Comparison of ENCODE assay signal across 11 mouse cellular contexts in the genomic region with DNA sequence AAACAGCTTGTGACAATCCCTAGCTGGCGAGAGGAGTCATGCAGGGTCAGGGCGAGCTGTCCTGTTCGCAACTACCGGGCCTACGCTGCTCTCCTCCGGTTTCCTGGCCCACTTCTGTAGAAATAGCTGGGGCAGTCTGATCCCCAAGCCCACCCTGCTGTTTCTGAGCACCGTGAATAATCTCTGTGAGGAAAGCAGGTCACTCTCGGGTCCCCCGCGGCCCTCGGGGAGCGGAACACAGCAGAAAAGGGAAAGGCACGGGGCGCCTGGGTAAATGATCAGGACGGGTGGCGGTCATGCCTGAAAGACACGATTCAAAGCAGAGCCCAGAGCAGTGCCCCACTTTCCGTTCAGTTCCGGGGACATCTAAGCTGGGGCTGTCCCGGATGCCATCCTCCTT.
DNase-seq lines count a peak whose midpoint lies in the region; ATAC-seq and TF ChIP-seq lines count a peak whose summit lies in the region.
"Had no signal": no experiment of that assay in that cellular context is flagged by ENCODE, and none has a peak within 500 bp of the region (broad histone marks: within the 10 kb centered on the region; RNA-seq: fewer than 3 reads in every experiment).

No protein-coding gene starts in this region.

- no peak for DNase-seq in forebrain, embryonic 14.5 days (ENCODE audit: low spot score)
- no peak for DNase-seq in liver, embryonic 11.5 days (ENCODE audit: low spot score)
- DNase-seq in liver, postnatal 0 days = no peak
- no peak for DNase-seq in limb, embryonic 11.5 days (ENCODE audit: low spot score)
- no peak for DNase-seq in spleen, postnatal 14 days (ENCODE audit: low spot score in 2 of 2)
- DNase-seq: adrenal gland, adult 8-10 months; cerebellum, adult 18-20 months had no signal

- no peak overlapping the region for H3K9ac ChIP-seq in forebrain, embryonic 12.5 days
- H3K9ac ChIP-seq in forebrain, embryonic 14.5 days (ENCODE audit: low read length) = no peak overlapping the region; the same call in 1 of the 2 replicates
- no peak overlapping the region for H3K9ac ChIP-seq in liver, embryonic 11.5 days (ENCODE audit: low read depth, low read length)
- H3K9ac ChIP-seq in liver, postnatal 0 days (replicated peaks) = no peak overlapping the region
- H3K9ac ChIP-seq in limb, embryonic 11.5 days (ENCODE audit: low read length) = no peak overlapping the region
- H3K9ac ChIP-seq in neural tube, embryonic 15.5 days (replicated peaks) = no peak overlapping the region

- WGBS in forebrain, embryonic 12.5 days = 15% methylated on average over 20 of the region's 20 CpGs
- WGBS in forebrain, embryonic 14.5 days = 20% methylated on average over 20 of the region's 20 CpGs
- WGBS in liver, embryonic 11.5 days = 13% methylated on average over 20 of the region's 20 CpGs
- 12% methylated on average over 20 of the region's 20 CpGs for WGBS in liver, postnatal 0 days (ENCODE audit: insufficient replicate concordance)
- WGBS in limb, embryonic 11.5 days = 14% methylated on average over 20 of the region's 20 CpGs
- 13% methylated on average over 20 of the region's 20 CpGs for WGBS in neural tube, embryonic 15.5 days

- H3K4me2 ChIP-seq in forebrain, embryonic 12.5 days = peak overlapping the region; percentile 22
- H3K4me2 ChIP-seq in forebrain, embryonic 14.5 days (ENCODE audit: low read length) = no peak overlapping the region
- peak overlapping the region; percentile 29; the same call in 1 of the 2 replicates for H3K4me2 ChIP-seq in liver, embryonic 11.5 days
- no peak overlapping the region for H3K4me2 ChIP-seq in liver, postnatal 0 days (ENCODE audit: low read depth, low read length)
- H3K4me2 ChIP-seq in limb, embryonic 11.5 days (ENCODE audit: low read depth, severe bottlenecking) = peak overlapping the region; percentile 10; the same call in 1 of the 2 replicates
- peak overlapping the region; percentile 6; the same call in 1 of the 2 replicates for H3K4me2 ChIP-seq in neural tube, embryonic 15.5 days

- no peaks in the 10 kb centered on the region for H3K36me3 ChIP-seq in forebrain, embryonic 12.5 days (replicated peaks)
- H3K36me3 ChIP-seq in forebrain, embryonic 14.5 days (ENCODE audit: control insufficient read depth, insufficient read depth, low read length) = no peaks in the 10 kb centered on the region
- H3K36me3 ChIP-seq in liver, embryonic 11.5 days (ENCODE audit: control insufficient read depth, insufficient read depth, low read length) = no peaks in the 10 kb centered on the region
- no peaks in the 10 kb centered on the region for H3K36me3 ChIP-seq in liver, postnatal 0 days (replicated peaks; ENCODE audit: insufficient read depth, low read length)
- no peaks in the 10 kb centered on the region for H3K36me3 ChIP-seq in limb, embryonic 11.5 days (ENCODE audit: control insufficient read depth, insufficient read depth, low read length)
- H3K36me3 ChIP-seq in neural tube, embryonic 15.5 days = no peaks in the 10 kb centered on the region

- no peak overlapping the region for H3K27ac ChIP-seq in forebrain, embryonic 12.5 days
- no peak overlapping the region for H3K27ac ChIP-seq in forebrain, embryonic 14.5 days (ENCODE audit: low read depth, low read length)
- no peak overlapping the region for H3K27ac ChIP-seq in liver, embryonic 11.5 days (ENCODE audit: low read depth, low read length)
- H3K27ac ChIP-seq in liver, postnatal 0 days (ENCODE audit: low read depth) = no peak overlapping the region
- no peak overlapping the region for H3K27ac ChIP-seq in limb, embryonic 11.5 days (replicated peaks; ENCODE audit: low read depth, low read length)
- H3K27ac ChIP-seq in neural tube, embryonic 15.5 days (replicated peaks) = no peak overlapping the region

- peaks cover 21% of the 10 kb centered on the region for H3K4me1 ChIP-seq in forebrain, embryonic 12.5 days
- H3K4me1 ChIP-seq in forebrain, embryonic 14.5 days (ENCODE audit: control insufficient read depth, insufficient read depth, low read length) = peaks cover 8% of the 10 kb centered on the region; the same call in 1 of the 2 replicates
- H3K4me1 ChIP-seq in liver, embryonic 11.5 days (replicated peaks; ENCODE audit: control insufficient read depth, insufficient read depth, low read length) = no peaks in the 10 kb centered on the region
- H3K4me1 ChIP-seq in liver, postnatal 0 days (ENCODE audit: insufficient read depth) = no peaks in the 10 kb centered on the region
- no peaks in the 10 kb centered on the region for H3K4me1 ChIP-seq in limb, embryonic 11.5 days (ENCODE audit: control insufficient read depth, insufficient read depth, low read length)
- peaks cover 24% of the 10 kb centered on the region for H3K4me1 ChIP-seq in neural tube, embryonic 15.5 days

- H3K9me3 ChIP-seq in forebrain, embryonic 12.5 days = no peaks in the 10 kb centered on the region
- 0 out of 2 replicates have a peak, but pooled peaks cover 2% of the 10 kb centered on the region for H3K9me3 ChIP-seq in forebrain, embryonic 14.5 days (replicated peaks; ENCODE audit: control insufficient read depth, low read length)
- peaks cover 3% of the 10 kb centered on the region; the same call in 1 of the 2 replicates for H3K9me3 ChIP-seq in liver, embryonic 11.5 days (ENCODE audit: control insufficient read depth, low read length)
- H3K9me3 ChIP-seq in liver, postnatal 0 days (ENCODE audit: low read length) = no peaks in the 10 kb centered on the region
- no peaks in the 10 kb centered on the region for H3K9me3 ChIP-seq in limb, embryonic 11.5 days (ENCODE audit: control insufficient read depth, low read length)
- H3K9me3 ChIP-seq in neural tube, embryonic 15.5 days (replicated peaks) = no peaks in the 10 kb centered on the region

- H3K4me3 ChIP-seq in forebrain, embryonic 12.5 days (replicated peaks) = no peak overlapping the region
- H3K4me3 ChIP-seq in forebrain, embryonic 14.5 days (ENCODE audit: low read depth, low read length) = no peak overlapping the region
- no peak overlapping the region for H3K4me3 ChIP-seq in liver, embryonic 11.5 days (ENCODE audit: low read depth, low read length)
- H3K4me3 ChIP-seq in liver, postnatal 0 days (ENCODE audit: low read depth, low read length) = no peak overlapping the region
- no peak overlapping the region for H3K4me3 ChIP-seq in limb, embryonic 11.5 days (ENCODE audit: low read depth, low read length)
- no peak overlapping the region for H3K4me3 ChIP-seq in neural tube, embryonic 15.5 days (replicated peaks)
- H3K4me3 ChIP-seq: erythroblast, embryonic 14.5 days had no signal

- H3K27me3 ChIP-seq in forebrain, embryonic 12.5 days = peaks cover 12% of the 10 kb centered on the region
- no peaks in the 10 kb centered on the region for H3K27me3 ChIP-seq in forebrain, embryonic 14.5 days (replicated peaks; ENCODE audit: control insufficient read depth, insufficient read depth, low read length)
- H3K27me3 ChIP-seq in liver, embryonic 11.5 days (replicated peaks; ENCODE audit: control insufficient read depth, insufficient read depth, low read length) = 0 out of 2 replicates have a peak, but pooled peaks cover 3% of the 10 kb centered on the region
- 0 out of 2 replicates have a peak, but pooled peaks cover 2% of the 10 kb centered on the region for H3K27me3 ChIP-seq in liver, postnatal 0 days (ENCODE audit: insufficient read depth, low read length)
- H3K27me3 ChIP-seq in limb, embryonic 11.5 days (ENCODE audit: control insufficient read depth, insufficient read depth, low read length) = 0 out of 2 replicates have a peak, but pooled peaks cover 2% of the 10 kb centered on the region
- H3K27me3 ChIP-seq in neural tube, embryonic 15.5 days (replicated peaks) = no peaks in the 10 kb centered on the region; the same call in 1 of the 2 replicates

- no peak for ATAC-seq in forebrain, embryonic 12.5 days (ENCODE audit: low FRiP score)
- ATAC-seq in forebrain, embryonic 14.5 days = no peak
- 0 out of 2 replicates have a peak, but pooled peaks have one; percentile 18 for ATAC-seq in liver, embryonic 11.5 days (replicated peaks; ENCODE audit: low FRiP score)
- ATAC-seq in liver, postnatal 0 days = no peak; the same call in 1 of the 2 replicates
- no peak for ATAC-seq in limb, embryonic 11.5 days (ENCODE audit: insufficient number of reproducible peaks, low FRiP score, low TSS enrichment, low read depth)
- no peak for ATAC-seq in neural tube, embryonic 15.5 days (ENCODE audit: low FRiP score)
- no peak for ATAC-seq in granulocyte monocyte progenitor cell, adult 5-6 weeks (replicated peaks; ENCODE audit: poor library complexity, severe bottlenecking)

- no peak for TF ChIP-seq EP300 in liver, postnatal 0 days (IDR thresholded peaks at IDR 0.05; ENCODE audit: low read depth)

- no peak for TF ChIP-seq CTCF in liver, postnatal 0 days (IDR thresholded peaks at IDR 0.05; ENCODE audit: low read depth)

Comparison
In these comparisons a context has a peak if more than half of its experiments do, and no peak if none do; other contexts are left out.
1. H3K4me2 ChIP-seq: peak in forebrain, embryonic 12.5 days (single experiment), liver, embryonic 11.5 days (single experiment), limb, embryonic 11.5 days (single experiment) and neural tube, embryonic 15.5 days (single experiment); none in forebrain, embryonic 14.5 days (single experiment) and liver, postnatal 0 days (single experiment).